ENCODE assay signal across 21 mouse cellular contexts in genomic region chr8:11627717-11628116, GRCm38 (mm10). TPM values are rescaled to one million over a fixed set of nuclear protein-coding genes. Genes with fewer than 3 reads are reported as not detected.
A peak's percentile ranks its signal among the peaks of the same experiment; 100 is the strongest.
DNase-seq lines count a peak whose midpoint lies in the region; ATAC-seq and TF ChIP-seq lines count a peak whose summit lies in the region.
"Had no signal": no experiment of that assay in that cellular context is flagged by ENCODE, and none has a peak within 500 bp of the region (broad histone marks: within the 10 kb centered on the region; RNA-seq: fewer than 3 reads in every experiment).

No protein-coding gene starts in this region.

- no peak for DNase-seq in gastrocnemius, adult 2 months
- no peak for DNase-seq in gastrocnemius, postnatal 14 days
- DNase-seq in kidney, adult 2 months, result peak; percentile 68
- no peak for DNase-seq in kidney, postnatal 0 days (ENCODE audit: low spot score)
- DNase-seq in kidney, postnatal 4 days, result no peak
- DNase-seq in ES-CJ7 (ENCODE audit: low read depth, low spot score), result peak; percentile 71
- DNase-seq in forebrain, postnatal 0 days, result no peak
- DNase-seq: adrenal gland, adult 8-10 months; adrenal gland, postnatal 14 days; B cell, adult 2 months; cerebellum, adult 11-12 months; cerebellum, adult 9-10 months; cerebellum, postnatal 10 days had no signal

- H3K9ac ChIP-seq in kidney, embryonic 16.5 days (replicated peaks; ENCODE audit: low read length), result no peak overlapping the region
- no peak overlapping the region for H3K9ac ChIP-seq in kidney, postnatal 0 days (ENCODE audit: low read depth, low read length)
- H3K9ac ChIP-seq in forebrain, postnatal 0 days, result no peak overlapping the region
- H3K9ac ChIP-seq: embryonic facial prominence, embryonic 12.5 days; forebrain, embryonic 13.5 days; forebrain, embryonic 15.5 days had no signal

- WGBS in kidney, adult 2 months, result 43% methylated on average over 9 of the region's 9 CpGs
- 82% methylated on average over 9 of the region's 9 CpGs for WGBS in kidney, embryonic 16.5 days
- WGBS in kidney, postnatal 0 days, result 74% methylated on average over 9 of the region's 9 CpGs
- 79% methylated on average over 9 of the region's 9 CpGs for WGBS in forebrain, postnatal 0 days

- H3K9me3 ChIP-seq in kidney, embryonic 16.5 days (ENCODE audit: low read length), result no peaks in the 10 kb centered on the region
- H3K9me3 ChIP-seq in kidney, postnatal 0 days (replicated peaks; ENCODE audit: low read length), result no peaks in the 10 kb centered on the region
- no peaks in the 10 kb centered on the region for H3K9me3 ChIP-seq in forebrain, postnatal 0 days (ENCODE audit: low read length)
- H3K9me3 ChIP-seq: embryonic facial prominence, embryonic 10.5 days; embryonic facial prominence, embryonic 12.5 days; forebrain, embryonic 13.5 days; forebrain, embryonic 15.5 days had no signal

- H3K4me1 ChIP-seq in kidney, adult 2 months (ENCODE audit: control insufficient read depth, insufficient read depth, low read length), result peaks cover 16% of the 10 kb centered on the region
- H3K4me1 ChIP-seq in kidney, embryonic 16.5 days (ENCODE audit: insufficient read depth, low read length), result peaks cover 15% of the 10 kb centered on the region
- H3K4me1 ChIP-seq in kidney, postnatal 0 days (replicated peaks; ENCODE audit: insufficient read depth, low read length), result peaks cover 4% of the 10 kb centered on the region
- no peaks in the 10 kb centered on the region for H3K4me1 ChIP-seq in forebrain, postnatal 0 days (ENCODE audit: insufficient read depth)

- ATAC-seq in kidney, embryonic 16.5 days (ENCODE audit: low FRiP score, low TSS enrichment), result no peak
- ATAC-seq in kidney, postnatal 0 days (replicated peaks; ENCODE audit: low FRiP score, low read depth), result peak; percentile 61; the same call in 1 of the 2 replicates
- no peak for ATAC-seq in forebrain, postnatal 0 days
- ATAC-seq: activated CD4-positive, CD25-positive, alpha-beta regulatory T cell, adult 4 months; CD4-positive, CD25-positive, alpha-beta regulatory T cell, adult 4 months; forebrain, embryonic 13.5 days; forebrain, embryonic 15.5 days had no signal

- H3K36me3 ChIP-seq in kidney, adult 2 months (ENCODE audit: control insufficient read depth, insufficient read depth, low read length), result peaks cover 3% of the 10 kb centered on the region
- peaks cover 56% of the 10 kb centered on the region for H3K36me3 ChIP-seq in kidney, embryonic 16.5 days (ENCODE audit: insufficient read depth, low read length)
- H3K36me3 ChIP-seq in kidney, postnatal 0 days (ENCODE audit: insufficient read depth, low read length), result peaks cover 34% of the 10 kb centered on the region
- peaks cover 40% of the 10 kb centered on the region for H3K36me3 ChIP-seq in forebrain, postnatal 0 days (ENCODE audit: insufficient read depth)

- intact Hi-C loops in gastrocnemius, adult 2 months (cut with DNase I), result no loop called here
- intact Hi-C loops in gastrocnemius, postnatal 14 days (cut with DNase I; ENCODE audit: low total_unique reads), result no loop called here

- no peak for TF ChIP-seq POLR2A in kidney, adult 2 months (IDR thresholded peaks at IDR 0.05; ENCODE audit: low read depth, low read length)

- H3K4me2 ChIP-seq in kidney, embryonic 16.5 days (replicated peaks; ENCODE audit: low read depth, low read length), result no peak overlapping the region
- no peak overlapping the region for H3K4me2 ChIP-seq in kidney, postnatal 0 days (ENCODE audit: low read length)
- no peak overlapping the region for H3K4me2 ChIP-seq in forebrain, postnatal 0 days (ENCODE audit: low read depth)
- H3K4me2 ChIP-seq: embryonic facial prominence, embryonic 12.5 days; forebrain, embryonic 13.5 days; forebrain, embryonic 15.5 days had no signal

- no peak overlapping the region for H3K4me3 ChIP-seq in gastrocnemius, adult 2 months
- H3K4me3 ChIP-seq in kidney, adult 2 months (ENCODE audit: insufficient read depth, low read depth, low read length), result no peak overlapping the region
- no peak overlapping the region for H3K4me3 ChIP-seq in kidney, embryonic 16.5 days (ENCODE audit: low read length)
- no peak overlapping the region for H3K4me3 ChIP-seq in kidney, postnatal 0 days (replicated peaks; ENCODE audit: low read depth, low read length)
- H3K4me3 ChIP-seq in forebrain, postnatal 0 days (ENCODE audit: low read depth, low read length), result no peak overlapping the region
- H3K4me3 ChIP-seq: embryonic facial prominence, embryonic 10.5 days; embryonic facial prominence, embryonic 12.5 days; forebrain, embryonic 13.5 days; forebrain, embryonic 15.5 days had no signal

- TF ChIP-seq CTCF in gastrocnemius, adult 2 months (IDR thresholded peaks at IDR 0.05), result no peak
- TF ChIP-seq CTCF in kidney, adult 2 months (conservative IDR thresholded peaks at IDR 0.05; ENCODE audit: insufficient read depth, insufficient read length, low read depth, low read length), result no peak
- no peak for TF ChIP-seq CTCF in kidney, postnatal 0 days (IDR thresholded peaks at IDR 0.05; ENCODE audit: low read depth)
- TF ChIP-seq CTCF in forebrain, postnatal 0 days (IDR thresholded peaks at IDR 0.05; ENCODE audit: low read depth), result no peak

- no peaks in the 10 kb centered on the region for H3K27me3 ChIP-seq in kidney, adult 2 months (replicated peaks; ENCODE audit: control insufficient read depth, insufficient read depth, low read length)
- no peaks in the 10 kb centered on the region for H3K27me3 ChIP-seq in kidney, embryonic 16.5 days (ENCODE audit: insufficient read depth, low read length)
- H3K27me3 ChIP-seq in kidney, postnatal 0 days (ENCODE audit: insufficient read depth, low read length), result no peaks in the 10 kb centered on the region
- H3K27me3 ChIP-seq in forebrain, postnatal 0 days (ENCODE audit: insufficient read depth, low read length), result no peaks in the 10 kb centered on the region
- H3K27me3 ChIP-seq: CH12.LX; embryonic facial prominence, embryonic 12.5 days; forebrain, embryonic 13.5 days; forebrain, embryonic 15.5 days had no signal

- H3K27ac ChIP-seq in gastrocnemius, adult 2 months, result peak overlapping the region; percentile 61
- peak overlapping the region; percentile 64 for H3K27ac ChIP-seq in kidney, adult 2 months (ENCODE audit: insufficient read depth, low read depth, low read length)
- H3K27ac ChIP-seq in kidney, embryonic 16.5 days (ENCODE audit: low read length), result no peak overlapping the region
- no peak overlapping the region; the same call in 1 of the 2 replicates for H3K27ac ChIP-seq in kidney, postnatal 0 days
- no peak overlapping the region for H3K27ac ChIP-seq in forebrain, postnatal 0 days (ENCODE audit: low read depth, low read length)
- H3K27ac ChIP-seq: embryonic facial prominence, embryonic 10.5 days; embryonic facial prominence, embryonic 12.5 days; forebrain, embryonic 13.5 days; forebrain, embryonic 15.5 days had no signal

RNA-seq across cellular contexts. Expression of gene Ankrd10, which starts 7.8 kb away (rescaled TPM):
- total RNA-seq in gastrocnemius, adult 2 months (2021), result 10 to 100 TPM; 15.3 to 16.0 TPM
- total RNA-seq in gastrocnemius, postnatal 14 days (2021), result 10 to 100 TPM; 24.4 to 25.2 TPM
- polyA plus RNA-seq in kidney, adult 2 months (2012; rRNA removed), result 36.9 and 45.3 TPM in 2 replicates
- 108 and 112 TPM in 2 replicates for polyA plus RNA-seq in kidney, embryonic 16.5 days (2015; fragmentation: Nextera tagmentation; extraction: Ambion mirVana)
- polyA plus RNA-seq in kidney, postnatal 0 days (2015; fragmentation: Nextera tagmentation; extraction: Ambion mirVana), result 67.2 and 70.6 TPM in 2 replicates
- total RNA-seq in forebrain, postnatal 0 days (2014; rRNA removed), result 123 and 141 TPM in 2 replicates
- 79.6 and 89.2 TPM in 2 replicates for polyA plus RNA-seq in forebrain, postnatal 0 days (2015; fragmentation: Nextera tagmentation; extraction: Ambion mirVana)

Comparison
In these comparisons a context has a peak if more than half of its experiments do, and no peak if none do; other contexts are left out.
1. DNase-seq: peak in kidney, adult 2 months (single experiment) and ES-CJ7 (single experiment); none in gastrocnemius, adult 2 months (single experiment), gastrocnemius, postnatal 14 days (single experiment), kidney, postnatal 0 days (single experiment), kidney, postnatal 4 days (0 of 2) and forebrain, postnatal 0 days (single experiment).
2. H3K27ac ChIP-seq: peak in gastrocnemius, adult 2 months (single experiment) and kidney, adult 2 months (single experiment); none in kidney, embryonic 16.5 days (single experiment), kidney, postnatal 0 days (single experiment) and forebrain, postnatal 0 days (single experiment).